Mouse (Mus musculus) CH12.LX (cell line): Measurements from ENCODE around the gene Cptp.

Source experiments
- CTCF ChIP-seq, 2 experiments: IDR thresholded peaks in 1 of 2; conservative IDR thresholded peaks in 1 of 2; 2 replicates each; pipeline ENCODE4 v1.5.1; 2011 to 2012; ENCODE audit warnings: low read depth in 2 of 2, low read length in 2 of 2, improper control_type of control experiment in 1 of 2, inconsistent platforms in 1 of 2, mild to moderate bottlenecking in 1 of 2, moderate library complexity in 1 of 2
- JUND ChIP-seq: conservative IDR thresholded peaks from 2 replicates; pipeline ENCODE4 v1.6.1; 2011; ENCODE audit warnings: low read depth, low read length, improper control_type of control experiment
- MXI1 ChIP-seq: IDR thresholded peaks from 2 replicates; pipeline ENCODE4 v1.6.1; 2011; ENCODE audit warnings: mild to moderate bottlenecking, low read depth, low read length, improper control_type of control experiment
- POLR2A ChIP-seq: IDR thresholded peaks from 2 replicates; pipeline ENCODE4 v1.6.1; 2011; ENCODE audit warnings: low read depth, mild to moderate bottlenecking, improper control_type of control experiment, low read length

- no peak for TF ChIP-seq CTCF (conservative IDR thresholded peaks at IDR 0.05 in 1 of 2, IDR thresholded peaks at IDR 0.05 in 1 of 2; ENCODE audit: low read depth in 2 of 2, low read length in 2 of 2)
- no peak for TF ChIP-seq POLR2A
- TF ChIP-seq JUND, result no peak
- TF ChIP-seq MXI1, result no peak
Measured at GRCm38 (mm10) chr4:155907003-155907402, 37.8 kb upstream of the Cptp start.
